Mouse (Mus musculus) heart, adult 2 months (tissue): ENCODE measurements around the gene Tmem9b. TPM values are rescaled to one million over a fixed set of nuclear protein-coding genes. Genes with fewer than 3 reads are reported as not detected.

Experiments
- DNase-seq, 2 experiments: peaks; one replicate each; pipeline ENCODE4 v3.0.0; 2021
- H3K27ac ChIP-seq: fragments of 200-600 bp; 2 replicates; pipeline ENCODE4 v1.8.1; 2022
- H3K27me3 ChIP-seq: fragments of 200-500 bp; 2 replicates; pipeline ENCODE4 v1.6.1; 2012; ENCODE audit warnings: mild to moderate bottlenecking, low read length, inconsistent platforms, mixed read lengths; ENCODE audit not compliant: control insufficient read depth, insufficient read depth
- H3K36me3 ChIP-seq: fragments of 200-500 bp; 2 replicates; pipeline ENCODE4 v1.6.1; 2012; ENCODE audit warnings: low read length, inconsistent platforms; ENCODE audit not compliant: control insufficient read depth, insufficient read depth
- H3K4me1 ChIP-seq: fragments of 200-500 bp; 2 replicates; pipeline ENCODE4 v1.6.1; 2011; ENCODE audit warnings: low read length; ENCODE audit not compliant: control insufficient read depth, insufficient read depth
- H3K4me3 ChIP-seq: fragments of 200-600 bp; 2 replicates; pipeline ENCODE4 v1.8.1; 2022
- H3K79me2 ChIP-seq: fragments of 200-500 bp; replicated peaks from 2 replicates; pipeline ENCODE4 v1.6.1; 2012; ENCODE audit warnings: mild to moderate bottlenecking, inconsistent platforms, low read length, moderate library complexity, mixed read lengths; ENCODE audit not compliant: control insufficient read depth, insufficient read depth
- H3K9ac ChIP-seq: fragments of 200-500 bp; 2 replicates; pipeline ENCODE4 v1.6.1; 2012; ENCODE audit warnings: low read depth, mild to moderate bottlenecking, control low read depth, inconsistent platforms, low read length, mixed read lengths
- CTCF ChIP-seq: fragments of 200-600 bp; IDR thresholded peaks from 2 replicates; pipeline ENCODE4 v1.8.1; 2022; ENCODE audit warnings: antibody characterized with exemption, mild to moderate bottlenecking, moderate library complexity
- EP300 ChIP-seq: fragments of 200-500 bp; IDR thresholded peaks from 2 replicates; pipeline ENCODE4 v1.6.1; 2011; ENCODE audit warnings: low read depth, low read length, control low read depth; ENCODE audit not compliant: insufficient read depth
- POLR2A ChIP-seq: fragments of 200-500 bp; IDR thresholded peaks from 2 replicates; pipeline ENCODE4 v1.6.1; 2011; ENCODE audit warnings: mild to moderate bottlenecking, low read depth, low read length, control low read depth; ENCODE audit not compliant: insufficient read depth
- WGBS: fragments of 180-500 bp; shearing (Covaris S2); methylation state at CpG from one replicate; pipeline ENCODE4 v1.1.7; 2018; 5-methylcytosine and 5-hydroxymethylcytosine counted together
- intact Hi-C: fragments of 180-260 bp; cut with DNase I; formaldehyde crosslinking; loops from one replicate; pipeline ENCODE4 v1.15.1; 2025
- polyA plus RNA-seq: library from polyadenylated mRNA; depleted of rRNA; stranded (reverse); fragments of >200 nt; gene quantifications from 2 replicates; pipeline ENCODE4 v1.2.3, GENCODE M21; 2012; rRNA removed
- total RNA-seq, 2 experiments: library from RNA; stranded (reverse); gene quantifications; 2 replicates each; pipeline ENCODE4 v1.2.3; 2021

Gene Tmem9b
- total and polyA plus RNA-seq, 3 experiments = 28.1 to 35.4 (median 34.3) TPM

DNA sequence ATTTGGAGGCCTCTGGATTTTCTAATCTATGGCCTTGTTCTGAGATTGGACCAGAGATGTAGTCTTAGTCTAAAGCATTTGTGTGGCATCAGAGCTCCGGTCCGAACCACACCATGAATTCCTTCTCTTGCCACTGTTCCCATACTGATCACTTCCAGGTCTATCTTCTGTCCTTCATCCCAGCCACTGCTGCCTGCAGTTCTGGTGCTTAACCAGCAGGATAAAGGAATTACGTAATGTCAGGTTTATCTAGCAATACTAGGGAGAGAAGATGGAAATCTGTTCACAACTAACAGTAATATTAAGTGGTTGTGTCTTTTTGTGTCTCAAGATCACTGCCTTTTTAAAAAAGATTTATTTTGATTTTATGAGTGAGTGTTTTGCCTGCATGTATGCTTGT is 62.6 kb downstream of the Tmem9b start:
- TF ChIP-seq POLR2A (no peak), EP300 (no peak), CTCF (peak; percentile 49)
- H3K4me1 ChIP-seq = 0 out of 2 replicates have a peak, but pooled peaks cover 1% of the 10 kb centered on the region
- intact Hi-C loops = no loop called here
- H3K27me3 ChIP-seq = no peaks in the 10 kb centered on the region
- H3K27ac ChIP-seq = no peak overlapping the region; the same call in 1 of the 2 replicates
- DNase-seq = no peak
- H3K9ac ChIP-seq = no peak overlapping the region
- WGBS = 88% methylated on average over 3 of the region's 3 CpGs
- H3K36me3 ChIP-seq = 0 out of 2 replicates have a peak, but pooled peaks cover 2% of the 10 kb centered on the region
- no peak overlapping the region for H3K4me3 ChIP-seq
- no peaks in the 10 kb centered on the region for H3K79me2 ChIP-seq

DNA sequence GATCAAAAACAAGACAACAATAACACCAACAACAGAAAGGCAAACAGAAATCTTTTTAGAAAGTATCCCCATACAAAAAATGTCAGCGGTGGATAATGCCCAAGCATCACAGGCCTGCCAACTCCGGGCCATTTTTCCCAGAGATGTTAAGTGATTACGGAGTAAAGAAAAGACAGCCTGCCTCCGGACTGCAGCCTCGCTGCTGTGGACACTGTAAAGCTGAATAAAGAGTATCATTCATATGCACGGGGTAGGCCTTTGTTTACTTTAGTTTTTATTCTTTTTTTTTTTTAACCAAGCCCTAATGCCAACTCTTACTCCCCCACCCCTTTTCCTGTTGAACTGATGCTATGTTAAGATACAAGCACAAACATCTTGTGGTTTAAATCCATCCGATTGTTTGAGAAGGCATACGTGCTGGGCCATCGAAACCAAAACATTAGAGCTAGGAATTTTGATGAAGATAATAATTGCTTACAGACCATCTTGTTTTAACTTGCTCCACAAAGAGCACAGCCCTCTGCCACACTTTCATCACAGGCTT is 66.0 kb downstream of the Tmem9b start:
- Histone ChIP-seq H3K79me2 (no peaks in the 10 kb centered on the region), H3K4me3 (no peak overlapping the region), H3K9ac (no peak overlapping the region), H3K27ac (no peak overlapping the region), H3K27me3 (no peaks in the 10 kb centered on the region), H3K36me3 (0 out of 2 replicates have a peak, but pooled peaks cover 2% of the 10 kb centered on the region), H3K4me1 (0 out of 2 replicates have a peak, but pooled peaks cover 1% of the 10 kb centered on the region)
- no peak for DNase-seq
- WGBS = 33% methylated on average over 9 of the region's 9 CpGs
- intact Hi-C loops = no loop called here
- no peak for TF ChIP-seq EP300
- no peak for TF ChIP-seq CTCF
- no peak for TF ChIP-seq POLR2A

Other genes starting within 250 kb of the Tmem9b start
- gene Trim66, start 244.7 kb downstream of the Tmem9b start, total RNA-seq = under 1 TPM in 1 of 2 experiments, not detected in 1; 0.21 TPM
- gene Trim66, start 244.7 kb downstream of the Tmem9b start, polyA plus RNA-seq = 0.14 and 0.15 TPM in 2 replicates
- 100 to 1,000 TPM; 102 to 105 TPM for gene Rpl27a, start 233.7 kb downstream of the Tmem9b start, total RNA-seq
- gene Rpl27a, start 233.7 kb downstream of the Tmem9b start, polyA plus RNA-seq = 136 and 167 TPM in 2 replicates
- 10 to 100 TPM; 24.3 to 28.4 TPM for gene St5, start 49.3 kb downstream of the Tmem9b start, total RNA-seq
- gene St5, start 49.3 kb downstream of the Tmem9b start, polyA plus RNA-seq = 40.3 and 62.0 TPM in 2 replicates
- 10 to 100 TPM; 13.5 to 14.0 TPM for gene Akip1, start 49.2 kb downstream of the Tmem9b start, total RNA-seq
- 9.8 and 13.7 TPM in 2 replicates for gene Akip1, start 49.2 kb downstream of the Tmem9b start, polyA plus RNA-seq
- not detected for gene BC051019, start 29.0 kb downstream of the Tmem9b start, total RNA-seq
- 1.5 TPM in 1 of 2 replicates, not detected in the other for gene BC051019, start 29.0 kb downstream of the Tmem9b start, polyA plus RNA-seq
- not detected for gene Ascl3, start 21.1 kb downstream of the Tmem9b start, total RNA-seq
- gene Ascl3, start 21.1 kb downstream of the Tmem9b start, polyA plus RNA-seq = not detected in 2 replicates
- gene Nrip3, start 29.1 kb upstream of the Tmem9b start, total RNA-seq = under 1 TPM; 0.05 to 0.36 TPM
- 0.10 and 0.15 TPM in 2 replicates for gene Nrip3, start 29.1 kb upstream of the Tmem9b start, polyA plus RNA-seq
- 10 to 100 TPM; 21.0 to 22.1 TPM for gene Scube2, start 112.8 kb upstream of the Tmem9b start, total RNA-seq
- 14.1 and 26.0 TPM in 2 replicates for gene Scube2, start 112.8 kb upstream of the Tmem9b start, polyA plus RNA-seq
- gene Dennd5a, start 207.6 kb upstream of the Tmem9b start, total RNA-seq = 100 to 1,000 TPM; 106 to 136 TPM
- 106 and 165 TPM in 2 replicates for gene Dennd5a, start 207.6 kb upstream of the Tmem9b start, polyA plus RNA-seq
- gene Tmem41b, start 234.1 kb upstream of the Tmem9b start, total RNA-seq = 10 to 100 TPM; 51.1 to 55.6 TPM
- 22.2 and 40.3 TPM in 2 replicates for gene Tmem41b, start 234.1 kb upstream of the Tmem9b start, polyA plus RNA-seq